Mouse (Mus musculus) ES-Bruce4 (cell line): ENCODE results near the gene Kcng4.

ENCODE experiments used
- CTCF ChIP-seq: IDR thresholded peaks from one replicate; pipeline ENCODE4 v1.8.1; 2011; ENCODE audit warnings: low read depth, low read length
- EP300 ChIP-seq: IDR thresholded peaks from 2 replicates; pipeline ENCODE4 v1.6.1; 2011; ENCODE audit warnings: low read depth, low read length; ENCODE audit not compliant: insufficient read depth

DNA sequence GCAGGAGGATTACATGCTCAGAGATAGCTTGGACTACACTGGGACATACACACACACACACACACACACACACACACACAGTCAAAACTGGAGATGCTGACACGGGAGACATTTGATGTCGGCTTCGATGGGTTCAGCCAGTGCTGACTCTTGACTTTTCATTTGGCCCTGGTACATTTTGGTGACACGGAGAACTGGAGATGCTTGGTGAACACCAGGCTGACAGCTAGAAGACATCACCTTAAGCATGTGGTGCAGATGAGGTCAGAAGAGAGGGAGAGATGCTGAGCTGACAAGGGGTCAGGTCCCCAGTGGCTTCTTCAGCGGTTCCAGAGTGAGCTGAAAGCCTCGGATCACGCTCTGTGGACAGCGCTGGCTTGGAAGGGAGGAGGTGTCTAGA is 12.4 kb downstream of the Kcng4 start:
- TF ChIP-seq EP300 (no peak), CTCF (no peak)
